Mouse (Mus musculus): ENCODE results near the gene Lrrc19. TPM values are rescaled to one million over a fixed set of nuclear protein-coding genes. Genes with fewer than 3 reads are reported as not detected.
"Not testable (repeated sequence)": the region's sequence is repeated elsewhere in the genome, so short reads cannot be mapped to it uniquely, and the experiment has no call there.

Lrrc19 gene
- total and polyA plus RNA-seq, 2 experiments = 0.09 TPM; not detected in 1

- H3K4me1 ChIP-seq (ENCODE audit: control insufficient read depth, insufficient read depth, low read length) = peaks cover 7% of the 10 kb centered on the region; the same call in 1 of the 2 replicates
- 65% methylated on average over 1 of the region's 1 CpGs for WGBS
Measured at GRCm38 (mm10) chr4:94682029-94682428, 32.1 kb upstream of the Lrrc19 start.

GRCm38 (mm10) chr4:94681181-94681580 lies 31.2 kb upstream of the Lrrc19 start:
- no peaks in the 10 kb centered on the region for H3K27me3 ChIP-seq (ENCODE audit: control insufficient read depth, insufficient read depth, low read length)
- H3K36me3 ChIP-seq (ENCODE audit: control insufficient read depth, insufficient read depth, low read length) = no peaks in the 10 kb centered on the region
- H3K9ac ChIP-seq (ENCODE audit: low read depth, low read length) = no peak overlapping the region
- peak; percentile 97 for DNase-seq (ENCODE audit: extremely low read depth, low read depth, low spot score)
- no peaks in the 10 kb centered on the region for H3K79me2 ChIP-seq (ENCODE audit: control insufficient read depth, insufficient read depth, low read length)
- WGBS = 22% methylated on average over 2 of the region's 2 CpGs
- H3K27ac ChIP-seq (replicated peaks; ENCODE audit: insufficient read depth, low read depth, low read length) = no peak overlapping the region
- no peak overlapping the region for H3K4me3 ChIP-seq (ENCODE audit: insufficient read depth, low read depth, low read length)
- peaks cover 7% of the 10 kb centered on the region; the same call in 1 of the 2 replicates for H3K4me1 ChIP-seq (ENCODE audit: control insufficient read depth, insufficient read depth, low read length)
- TF ChIP-seq CTCF (IDR thresholded peaks at IDR 0.05; ENCODE audit: low read depth, low read length) (no peak), POLR2A (IDR thresholded peaks at IDR 0.05; ENCODE audit: extremely low read depth, insufficient read depth, low read length) (no peak)

More at GRCm38 (mm10) chr4:94682029-94682428, 32.1 kb upstream of the Lrrc19 start:
- DNase-seq (ENCODE audit: extremely low read depth, low read depth, low spot score) = no peak
- Histone ChIP-seq H3K9ac (ENCODE audit: low read depth, low read length) (no peak overlapping the region), H3K27ac (replicated peaks; ENCODE audit: insufficient read depth, low read depth, low read length) (no peak overlapping the region), H3K36me3 (ENCODE audit: control insufficient read depth, insufficient read depth, low read length) (no peaks in the 10 kb centered on the region), H3K4me3 (ENCODE audit: insufficient read depth, low read depth, low read length) (no peak overlapping the region), H3K79me2 (ENCODE audit: control insufficient read depth, insufficient read depth, low read length) (no peaks in the 10 kb centered on the region), H3K27me3 (ENCODE audit: control insufficient read depth, insufficient read depth, low read length) (no peaks in the 10 kb centered on the region)
- TF ChIP-seq CTCF (IDR thresholded peaks at IDR 0.05; ENCODE audit: low read depth, low read length) = no peak
- TF ChIP-seq POLR2A (IDR thresholded peaks at IDR 0.05; ENCODE audit: extremely low read depth, insufficient read depth, low read length) = no peak

GRCm38 (mm10) chr4:94680662-94681061 lies 30.7 kb upstream of the Lrrc19 start:
- Histone ChIP-seq H3K9ac (ENCODE audit: low read depth, low read length) (no peak overlapping the region), H3K27me3 (ENCODE audit: control insufficient read depth, insufficient read depth, low read length) (no peaks in the 10 kb centered on the region), H3K27ac (replicated peaks; ENCODE audit: insufficient read depth, low read depth, low read length) (no peak overlapping the region), H3K4me3 (ENCODE audit: insufficient read depth, low read depth, low read length) (no peak overlapping the region), H3K36me3 (ENCODE audit: control insufficient read depth, insufficient read depth, low read length) (no peaks in the 10 kb centered on the region), H3K79me2 (ENCODE audit: control insufficient read depth, insufficient read depth, low read length) (no peaks in the 10 kb centered on the region), H3K4me1 (ENCODE audit: control insufficient read depth, insufficient read depth, low read length) (peaks cover 7% of the 10 kb centered on the region; the same call in 1 of the 2 replicates)
- DNase-seq (ENCODE audit: extremely low read depth, low read depth, low spot score) = peak; percentile 89
- no peak for TF ChIP-seq CTCF (IDR thresholded peaks at IDR 0.05; ENCODE audit: low read depth, low read length)
- TF ChIP-seq POLR2A (IDR thresholded peaks at IDR 0.05; ENCODE audit: extremely low read depth, insufficient read depth, low read length) = no peak
- 28% methylated on average over 2 of the region's 2 CpGs for WGBS

- WGBS = 33% methylated on average over 1 of the region's 1 CpGs
Measured at GRCm38 (mm10) chr4:94669718-94670117, 19.8 kb upstream of the Lrrc19 start.

GRCm38 (mm10) chr4:94650426-94651175 lies 657 bp upstream of the Lrrc19 start:
- H3K27me3 ChIP-seq (ENCODE audit: control insufficient read depth, insufficient read depth, low read length); H3K27ac ChIP-seq (replicated peaks; ENCODE audit: insufficient read depth, low read depth, low read length); H3K4me1 ChIP-seq (ENCODE audit: control insufficient read depth, insufficient read depth, low read length); H3K4me3 ChIP-seq (ENCODE audit: insufficient read depth, low read depth, low read length); H3K36me3 ChIP-seq (ENCODE audit: control insufficient read depth, insufficient read depth, low read length); DNase-seq (ENCODE audit: extremely low read depth, low read depth, low spot score); H3K9ac ChIP-seq (ENCODE audit: low read depth, low read length); H3K79me2 ChIP-seq (ENCODE audit: control insufficient read depth, insufficient read depth, low read length): not testable (repeated sequence)
- 90% methylated on average over 5 of the region's 5 CpGs for WGBS

More at GRCm38 (mm10) chr4:94669718-94670117, 19.8 kb upstream of the Lrrc19 start:
- no peak overlapping the region for H3K4me3 ChIP-seq (ENCODE audit: insufficient read depth, low read depth, low read length)
- no peaks in the 10 kb centered on the region for H3K27me3 ChIP-seq (ENCODE audit: control insufficient read depth, insufficient read depth, low read length)
- TF ChIP-seq CTCF (IDR thresholded peaks at IDR 0.05; ENCODE audit: low read depth, low read length) (peak; percentile 69), POLR2A (IDR thresholded peaks at IDR 0.05; ENCODE audit: extremely low read depth, insufficient read depth, low read length) (no peak)
- DNase-seq (ENCODE audit: extremely low read depth, low read depth, low spot score) = peak; percentile 45
- no peaks in the 10 kb centered on the region for H3K36me3 ChIP-seq (ENCODE audit: control insufficient read depth, insufficient read depth, low read length)
- no peak overlapping the region for H3K27ac ChIP-seq (replicated peaks; ENCODE audit: insufficient read depth, low read depth, low read length)
- no peaks in the 10 kb centered on the region for H3K4me1 ChIP-seq (ENCODE audit: control insufficient read depth, insufficient read depth, low read length)
- no peaks in the 10 kb centered on the region for H3K79me2 ChIP-seq (ENCODE audit: control insufficient read depth, insufficient read depth, low read length)
- no peak overlapping the region for H3K9ac ChIP-seq (ENCODE audit: low read depth, low read length)

GRCm38 (mm10) chr4:94643141-94643540 lies 6.8 kb downstream of the Lrrc19 start:
- H3K79me2 ChIP-seq (ENCODE audit: control insufficient read depth, insufficient read depth, low read length) = no peaks in the 10 kb centered on the region
- H3K36me3 ChIP-seq (ENCODE audit: control insufficient read depth, insufficient read depth, low read length) = no peaks in the 10 kb centered on the region
- 95% methylated on average over 2 of the region's 2 CpGs for WGBS

More at GRCm38 (mm10) chr4:94643141-94643540, 6.8 kb downstream of the Lrrc19 start:
- H3K9ac ChIP-seq (ENCODE audit: low read depth, low read length) = no peak overlapping the region
- H3K27ac ChIP-seq (replicated peaks; ENCODE audit: insufficient read depth, low read depth, low read length) = no peak overlapping the region
- no peaks in the 10 kb centered on the region for H3K4me1 ChIP-seq (ENCODE audit: control insufficient read depth, insufficient read depth, low read length)
- no peak overlapping the region for H3K4me3 ChIP-seq (ENCODE audit: insufficient read depth, low read depth, low read length)
- TF ChIP-seq POLR2A (IDR thresholded peaks at IDR 0.05; ENCODE audit: extremely low read depth, insufficient read depth, low read length) = no peak
- no peak for TF ChIP-seq CTCF (IDR thresholded peaks at IDR 0.05; ENCODE audit: low read depth, low read length)
- DNase-seq (ENCODE audit: extremely low read depth, low read depth, low spot score) = no peak
- H3K27me3 ChIP-seq (ENCODE audit: control insufficient read depth, insufficient read depth, low read length) = no peaks in the 10 kb centered on the region

All from liver, adult 2 months (tissue).